Mouse (Mus musculus): ENCODE results near the gene Fscb. TPM values are rescaled to one million over a fixed set of nuclear protein-coding genes. Genes with fewer than 3 reads are reported as not detected.

Gene Fscb
- not detected for total RNA-seq (2023)

DNA sequence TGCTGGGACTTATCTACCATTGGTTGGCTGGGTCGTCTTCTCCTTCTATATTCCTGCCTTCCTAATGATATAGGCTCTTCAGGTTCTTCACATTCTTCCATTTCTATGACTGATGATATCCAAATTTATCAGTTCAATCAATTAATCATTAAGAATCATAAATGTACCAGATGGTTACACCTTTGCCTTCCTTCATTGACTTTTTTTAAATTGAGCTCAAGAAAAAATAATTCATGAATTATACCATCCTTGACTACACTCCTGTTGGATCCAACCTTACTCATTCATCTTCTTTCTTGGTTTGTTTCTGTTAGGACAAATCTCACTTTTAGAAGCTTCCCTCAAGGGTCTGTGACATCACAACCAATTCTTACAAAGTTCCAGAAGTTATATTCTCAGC, at the start of gene Fscb:
TSS of gene Fscb (minus strand) at position 101 of the 400 bp plus-strand sequence.

Measured in CD4-positive naive resting alpha-beta T cell, adult 57 days (primary cell).